8 mouse cellular contexts compared by ENCODE assay signal in genomic region chr14:76874542-76875265, GRCm38 (mm10).
DNase-seq lines count a peak whose midpoint lies in the region; ATAC-seq lines count a peak whose summit lies in the region.

No protein-coding gene starts in this region.

- H3K27me3 ChIP-seq in heart, embryonic 11.5 days (ENCODE audit: control insufficient read depth, insufficient read depth, low read length), result no peaks in the 10 kb centered on the region
- H3K27me3 ChIP-seq in embryonic facial prominence, embryonic 12.5 days, result no peaks in the 10 kb centered on the region
- peaks cover 9% of the 10 kb centered on the region; the same call in 1 of the 2 replicates for H3K27me3 ChIP-seq in midbrain, embryonic 12.5 days

- no peak for DNase-seq in heart, adult 11 months
- DNase-seq in kidney, adult 9 months, result peak; percentile 35
- DNase-seq in spleen, postnatal 36 days (ENCODE audit: low spot score in 2 of 2), result no peak
- DNase-seq in B cell, adult 2 months, result no peak

- H3K4me1 ChIP-seq in heart, embryonic 11.5 days (ENCODE audit: control insufficient read depth, insufficient read depth, low read length), result peaks cover 10% of the 10 kb centered on the region; the same call in 1 of the 2 replicates
- H3K4me1 ChIP-seq in embryonic facial prominence, embryonic 12.5 days, result peaks cover 30% of the 10 kb centered on the region
- peaks cover 17% of the 10 kb centered on the region for H3K4me1 ChIP-seq in midbrain, embryonic 12.5 days

- H3K4me3 ChIP-seq in heart, embryonic 11.5 days (ENCODE audit: low read depth, low read length), result no peak overlapping the region
- H3K4me3 ChIP-seq in embryonic facial prominence, embryonic 12.5 days, result no peak overlapping the region
- no peak overlapping the region for H3K4me3 ChIP-seq in midbrain, embryonic 12.5 days

- H3K36me3 ChIP-seq in heart, embryonic 11.5 days (ENCODE audit: control insufficient read depth, insufficient read depth, low read length), result no peaks in the 10 kb centered on the region
- no peaks in the 10 kb centered on the region for H3K36me3 ChIP-seq in embryonic facial prominence, embryonic 12.5 days
- no peaks in the 10 kb centered on the region for H3K36me3 ChIP-seq in midbrain, embryonic 12.5 days

- no peak for ATAC-seq in heart, embryonic 11.5 days (replicated peaks; ENCODE audit: insufficient number of reproducible peaks, low FRiP score, low TSS enrichment)
- 0 out of 2 replicates have a peak, but pooled peaks have one; percentile 64 for ATAC-seq in embryonic facial prominence, embryonic 12.5 days (ENCODE audit: insufficient number of reproducible peaks, insufficient read depth, low FRiP score, low TSS enrichment)
- ATAC-seq in midbrain, embryonic 12.5 days (ENCODE audit: low FRiP score, low read depth), result peak; percentile 78
- ATAC-seq in erythroid progenitor cell, adult 5-6 weeks (replicated peaks; ENCODE audit: low FRiP score, poor library complexity, severe bottlenecking), result no peak

- H3K9me3 ChIP-seq in heart, embryonic 11.5 days (replicated peaks; ENCODE audit: control insufficient read depth, low read length), result no peaks in the 10 kb centered on the region
- no peaks in the 10 kb centered on the region for H3K9me3 ChIP-seq in embryonic facial prominence, embryonic 12.5 days
- H3K9me3 ChIP-seq in midbrain, embryonic 12.5 days, result no peaks in the 10 kb centered on the region

- H3K9ac ChIP-seq in heart, embryonic 11.5 days (ENCODE audit: low read depth, low read length), result no peak overlapping the region
- no peak overlapping the region for H3K9ac ChIP-seq in embryonic facial prominence, embryonic 12.5 days
- H3K9ac ChIP-seq in midbrain, embryonic 12.5 days (replicated peaks), result no peak overlapping the region

- 39% methylated on average over 8 of the region's 8 CpGs for WGBS in heart, embryonic 11.5 days (ENCODE audit: insufficient replicate concordance)
- 42% methylated on average over 8 of the region's 8 CpGs for WGBS in embryonic facial prominence, embryonic 12.5 days
- 38% methylated on average over 8 of the region's 8 CpGs for WGBS in midbrain, embryonic 12.5 days

- H3K4me2 ChIP-seq in heart, embryonic 11.5 days, result no peak overlapping the region
- H3K4me2 ChIP-seq in embryonic facial prominence, embryonic 12.5 days (replicated peaks), result no peak overlapping the region
- no peak overlapping the region for H3K4me2 ChIP-seq in midbrain, embryonic 12.5 days (replicated peaks)

- peak overlapping the region; percentile 38 for H3K27ac ChIP-seq in heart, embryonic 11.5 days (ENCODE audit: low read depth, low read length)
- H3K27ac ChIP-seq in embryonic facial prominence, embryonic 12.5 days, result peak overlapping the region; percentile 65
- H3K27ac ChIP-seq in midbrain, embryonic 12.5 days (replicated peaks), result peak overlapping the region; percentile 63

Comparison
In these comparisons a context has a peak if more than half of its experiments do, and no peak if none do; other contexts are left out.
1. ATAC-seq: peak in embryonic facial prominence, embryonic 12.5 days (single experiment) and midbrain, embryonic 12.5 days (single experiment); none in heart, embryonic 11.5 days (single experiment) and erythroid progenitor cell, adult 5-6 weeks (single experiment).
2. Peak in every context shown above with its lines, with median percentiles within 50 percentile points of each other: H3K27ac ChIP-seq.